Mouse (Mus musculus) kidney, postnatal 36 days (tissue): Measurements from ENCODE around the gene Srrm4.

Experiments
- DNase-seq, 2 experiments: peaks; one replicate each; pipeline ENCODE4 v3.0.0; 2021 to 2022; ENCODE audit warnings: mixed read lengths in 2 of 2

Gene Srrm4

GRCm38 (mm10) chr5:116489621-116490020, 102.0 kb downstream of the Srrm4 start:
- DNase-seq, result no peak

GRCm38 (mm10) chr5:116486135-116486534, 105.5 kb downstream of the Srrm4 start:
- peak; percentile 33 to 39 for DNase-seq

- peak; percentile 73 to 82 for DNase-seq
Observed at GRCm38 (mm10) chr5:116485069-116485468, 106.5 kb downstream of the Srrm4 start.

GRCm38 (mm10) chr5:116484236-116484635, 107.4 kb downstream of the Srrm4 start:
- DNase-seq, result no peak

GRCm38 (mm10) chr5:116478607-116479371, 112.8 kb downstream of the Srrm4 start:
- no peak for DNase-seq

- DNase-seq, result peak; percentile 4 to 75
Observed at GRCm38 (mm10) chr5:116476006-116476405, 115.6 kb downstream of the Srrm4 start.

- DNase-seq, result no peak
Observed at GRCm38 (mm10) chr5:116461354-116462042, 130.1 kb downstream of the Srrm4 start.

- DNase-seq, result no peak
Observed at GRCm38 (mm10) chr5:116459970-116460369, 131.6 kb downstream of the Srrm4 start.

- no peak for DNase-seq
Observed at GRCm38 (mm10) chr5:116457791-116458190, 133.8 kb downstream of the Srrm4 start.

GRCm38 (mm10) chr5:116456796-116457515, 134.7 kb downstream of the Srrm4 start:
- no peak for DNase-seq

GRCm38 (mm10) chr5:116453401-116453851, 138.2 kb downstream of the Srrm4 start:
- DNase-seq, result peak; percentile 31 to 72

GRCm38 (mm10) chr5:116450901-116451300, 140.7 kb downstream of the Srrm4 start:
- no peak for DNase-seq

GRCm38 (mm10) chr5:116449522-116450225, 141.9 kb downstream of the Srrm4 start:
- DNase-seq, result no peak

- DNase-seq, result no peak
Observed at GRCm38 (mm10) chr5:116448409-116449191, 143.0 kb downstream of the Srrm4 start.

GRCm38 (mm10) chr5:116447821-116448350, 143.7 kb downstream of the Srrm4 start:
- DNase-seq, result no peak

- DNase-seq, result no peak
Observed at GRCm38 (mm10) chr5:116446552-116446951, 145.1 kb downstream of the Srrm4 start.

- DNase-seq, result no peak
Observed at GRCm38 (mm10) chr5:116445634-116446367, 145.8 kb downstream of the Srrm4 start.

- no peak for DNase-seq
Observed at GRCm38 (mm10) chr5:116444517-116444916, 147.1 kb downstream of the Srrm4 start.

GRCm38 (mm10) chr5:116443459-116443940, 148.1 kb downstream of the Srrm4 start:
- no peak for DNase-seq

GRCm38 (mm10) chr5:116442697-116443458, 148.7 kb downstream of the Srrm4 start:
- DNase-seq, result no peak
